Mouse (Mus musculus): Measurements from ENCODE around the gene Mthfd1.

GRCm38 (mm10) chr12:76282132-76282531 lies 27.0 kb downstream of the Mthfd1 start:
- TF ChIP-seq POLR2A (IDR thresholded peaks at IDR 0.05; ENCODE audit: control insufficient read depth, extremely low read depth, insufficient read depth, low read length, poor library complexity) = no peak
- no peak for TF ChIP-seq CTCF (IDR thresholded peaks at IDR 0.05; ENCODE audit: borderline replicate concordance, control insufficient read depth, extremely low read depth, insufficient read depth, low read length, poor library complexity)
